Mouse (Mus musculus) right cerebral cortex, postnatal 25 days (tissue): ENCODE measurements at regions not wholly inside any gene's neighbourhood (a gene's known extent, or its start where the extent isn't known, plus 50 kb on each side); places are given as distances from the start of the nearest gene placed in this dataset.

Source experiments
- DNase-seq: peaks from one replicate; pipeline ENCODE4 v3.0.0; 2022

GRCm38 (mm10) chr1:137703882-137704281 lies 471.6 kb downstream of the Ptprc start:
- DNase-seq, result no peak

- DNase-seq, result no peak
Observed at GRCm38 (mm10) chr1:137698876-137699275, 476.6 kb downstream of the Ptprc start.

GRCm38 (mm10) chr1:137697289-137697688 lies 478.2 kb downstream of the Ptprc start:
- no peak for DNase-seq

DNA sequence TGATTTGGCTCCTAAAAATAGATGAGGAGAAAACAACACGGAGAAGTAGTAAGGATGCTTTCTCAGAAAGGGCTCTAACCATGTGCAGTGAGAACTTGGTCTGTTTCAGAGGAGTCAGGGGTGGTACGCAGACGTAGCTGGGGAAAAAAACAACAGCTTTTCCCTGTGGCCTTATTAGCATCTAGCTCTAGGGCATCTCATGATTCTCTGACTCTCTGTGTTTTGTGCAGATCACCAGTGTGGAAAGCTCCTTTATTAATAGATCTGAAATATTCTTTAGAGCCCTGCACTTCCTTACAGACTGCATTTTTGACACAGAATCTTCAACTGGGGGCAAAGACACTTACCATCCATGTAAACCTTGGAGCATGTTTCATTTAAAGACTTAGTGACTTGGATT lies 478.7 kb downstream of the Ptprc start:
- DNase-seq, result no peak

DNA sequence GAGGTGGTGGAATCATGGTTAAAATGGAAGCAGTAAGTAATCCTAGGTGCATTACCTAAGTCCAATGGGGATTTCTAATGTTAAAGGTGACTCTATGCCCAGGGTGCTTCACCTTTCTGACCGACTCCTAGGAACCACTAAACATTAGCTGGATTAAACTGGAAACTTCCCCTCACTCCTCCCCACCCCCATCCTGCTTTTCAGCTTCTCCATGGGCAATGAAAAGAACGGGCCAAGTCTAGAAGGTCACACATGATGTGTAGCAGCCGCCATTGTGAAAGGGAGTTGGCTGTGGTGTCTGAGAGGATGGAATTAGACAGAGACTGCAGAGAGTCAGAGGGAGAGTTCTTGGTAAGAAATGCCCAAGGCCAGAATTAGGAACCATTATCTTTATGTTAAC lies 479.8 kb downstream of the Ptprc start:
- DNase-seq, result no peak

- no peak for DNase-seq
Observed at GRCm38 (mm10) chr1:137692525-137692924, 483.0 kb downstream of the Ptprc start.

DNA sequence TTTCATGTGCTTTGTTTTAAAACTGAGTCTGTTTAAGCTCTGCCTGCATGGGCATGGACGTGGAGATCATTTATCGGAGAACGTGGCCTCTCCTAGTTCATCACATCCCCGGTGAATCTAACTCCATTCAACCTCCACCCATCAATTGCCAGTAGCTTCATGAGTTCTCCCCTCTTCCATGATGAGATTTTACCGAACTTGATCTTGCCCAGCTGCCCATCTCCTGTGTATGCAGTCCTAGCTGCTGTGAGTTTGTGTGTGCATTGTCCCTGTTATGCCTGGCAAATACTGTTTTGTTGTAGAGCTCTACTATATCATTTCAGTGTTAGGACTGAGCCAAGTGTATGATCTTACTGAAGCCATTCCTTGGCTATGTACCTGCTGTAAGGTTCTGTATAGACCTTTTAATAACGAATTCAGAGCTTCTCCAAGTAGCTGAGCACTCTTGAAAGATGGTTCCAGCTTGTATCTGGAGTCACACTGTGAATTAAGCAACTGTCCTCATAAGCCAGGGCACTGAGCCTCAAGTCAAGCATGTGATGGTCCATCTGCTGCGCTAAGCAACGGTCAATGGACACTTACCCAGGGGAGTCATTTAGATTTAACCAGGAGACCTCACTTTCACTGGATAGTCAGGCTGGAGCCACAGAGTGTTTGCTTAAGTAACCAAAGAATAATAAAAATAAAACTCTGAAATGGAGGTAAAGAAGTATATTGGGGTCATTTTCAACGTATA lies 484.5 kb downstream of the Ptprc start:
- DNase-seq, result no peak

DNA sequence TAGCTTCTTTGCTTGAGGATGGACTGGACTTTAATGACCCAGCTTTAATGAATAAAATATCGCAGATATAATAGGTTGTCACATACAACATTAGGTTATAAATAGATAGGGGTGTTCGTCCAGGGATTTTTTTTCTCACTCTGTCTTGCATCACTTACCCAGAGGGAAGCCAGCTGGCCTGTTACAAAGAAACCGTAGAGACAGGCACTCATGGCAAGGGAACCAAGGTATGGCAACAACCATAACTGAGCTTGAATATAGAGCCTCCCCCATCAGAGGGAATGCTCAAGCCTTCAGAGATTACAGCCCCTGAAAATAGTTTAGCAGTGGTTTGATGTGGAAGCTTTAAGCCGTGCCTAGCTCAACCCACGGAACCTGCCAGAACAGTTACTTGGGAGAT lies 504.9 kb downstream of the Ptprc start:
- no peak for DNase-seq

DNA sequence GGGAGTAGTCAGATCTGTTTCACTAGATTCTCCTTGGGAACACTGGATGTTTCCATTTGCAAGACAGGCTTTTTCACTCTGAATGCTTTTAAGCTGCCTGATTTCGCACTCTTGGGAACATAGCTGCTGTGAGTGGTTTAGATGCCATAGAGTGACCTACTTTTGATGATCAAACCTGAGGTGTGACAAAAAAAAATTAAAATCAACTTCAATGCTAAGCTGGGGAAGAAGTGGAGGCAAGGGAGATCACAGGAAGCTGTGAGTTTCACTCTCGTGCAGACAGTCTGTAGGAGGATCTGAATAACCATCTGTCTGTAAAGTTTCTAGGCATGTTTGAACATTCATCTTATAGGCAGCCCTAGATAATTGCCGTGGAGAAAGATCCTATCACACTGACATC lies 505.7 kb downstream of the Ptprc start:
- DNase-seq, result no peak

DNA sequence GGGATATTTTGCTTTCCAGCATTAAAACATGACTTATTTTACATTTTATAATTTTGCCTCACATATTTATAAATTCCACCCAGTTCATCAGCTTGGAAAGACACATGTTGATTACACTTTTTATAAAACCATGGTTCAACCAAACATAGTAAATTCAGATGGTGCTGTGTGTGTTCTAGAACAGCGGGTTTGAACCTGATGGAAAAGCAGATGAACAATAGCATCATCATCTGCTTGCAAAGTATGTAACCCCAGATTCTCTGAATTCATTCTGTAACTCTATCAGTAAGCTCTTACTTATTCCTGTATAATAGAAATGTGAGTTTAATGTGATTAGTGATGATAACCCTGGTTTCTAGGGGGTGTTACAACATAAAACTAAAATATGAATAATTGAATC lies 517.4 kb downstream of the Ptprc start:
- no peak for DNase-seq

DNA sequence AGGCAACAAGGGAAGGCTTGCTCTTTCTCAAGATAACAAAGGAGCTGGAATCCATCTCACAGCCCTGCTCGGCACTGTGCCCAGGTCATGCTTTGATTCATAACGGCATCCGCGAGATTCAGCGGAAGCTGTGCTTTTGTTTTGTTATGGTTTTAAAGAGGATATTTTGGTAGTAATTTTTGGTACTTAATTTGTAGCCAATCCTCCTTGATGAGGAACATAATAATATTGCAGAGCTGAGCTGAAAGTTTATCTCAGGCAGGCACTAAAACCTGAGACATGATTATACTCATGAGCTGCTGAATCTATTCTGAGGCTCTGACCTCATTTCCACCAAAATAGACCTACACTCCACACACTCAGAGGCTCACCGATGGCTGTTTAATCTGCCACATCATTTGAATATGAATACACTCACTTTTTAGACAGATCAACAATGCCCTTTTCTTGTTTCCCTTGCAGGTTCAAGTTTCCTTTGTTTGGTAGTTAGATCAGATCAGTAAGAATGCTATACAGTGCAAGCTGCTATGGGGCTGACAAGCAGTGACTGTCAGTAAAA lies 518.5 kb downstream of the Ptprc start:
- DNase-seq, result no peak

- DNase-seq, result no peak
Observed at GRCm38 (mm10) chr1:137654171-137654570, 521.3 kb downstream of the Ptprc start.

GRCm38 (mm10) chr1:137653495-137653894 lies 522.0 kb downstream of the Ptprc start:
- no peak for DNase-seq

DNA sequence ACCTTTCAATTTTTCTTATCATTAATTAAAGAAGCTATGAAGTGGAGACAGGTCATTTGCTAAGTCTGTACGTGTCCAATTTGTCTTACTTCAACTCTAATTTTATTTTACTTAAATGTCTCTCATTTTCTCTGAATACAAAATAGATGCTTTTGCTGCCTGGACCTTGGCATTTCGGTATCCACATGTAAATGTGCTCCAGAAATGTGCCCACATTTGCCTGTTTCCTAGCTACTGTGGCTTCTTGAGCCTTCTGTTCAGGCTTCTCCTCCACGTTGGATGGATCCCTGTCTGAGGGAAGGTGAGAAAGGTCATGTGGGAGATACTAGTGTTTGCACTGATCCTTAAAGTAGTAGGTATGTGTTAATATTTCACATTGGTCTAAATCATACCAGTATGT lies 524.9 kb downstream of the Ptprc start:
- DNase-seq, result no peak

DNA sequence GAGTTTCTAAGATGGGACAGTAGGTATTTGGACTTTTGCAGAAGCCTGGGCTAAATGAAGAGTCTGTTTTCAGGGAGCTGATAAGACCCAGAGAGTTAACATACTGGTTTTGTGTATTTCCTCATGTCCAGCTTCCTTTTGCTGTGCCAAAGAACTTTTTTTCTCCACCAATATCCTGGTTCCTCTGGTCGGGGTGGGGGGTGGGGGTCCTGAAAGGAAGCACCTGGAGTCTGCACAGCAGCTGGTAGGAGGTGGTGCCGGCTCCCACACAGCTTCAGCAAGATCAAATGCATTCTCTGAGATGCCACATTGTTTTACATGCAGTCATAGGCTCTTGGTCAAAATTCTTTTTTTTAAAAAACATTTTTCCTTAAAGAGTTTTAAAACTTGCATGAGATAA lies 525.4 kb downstream of the Ptprc start:
- DNase-seq, result no peak

DNA sequence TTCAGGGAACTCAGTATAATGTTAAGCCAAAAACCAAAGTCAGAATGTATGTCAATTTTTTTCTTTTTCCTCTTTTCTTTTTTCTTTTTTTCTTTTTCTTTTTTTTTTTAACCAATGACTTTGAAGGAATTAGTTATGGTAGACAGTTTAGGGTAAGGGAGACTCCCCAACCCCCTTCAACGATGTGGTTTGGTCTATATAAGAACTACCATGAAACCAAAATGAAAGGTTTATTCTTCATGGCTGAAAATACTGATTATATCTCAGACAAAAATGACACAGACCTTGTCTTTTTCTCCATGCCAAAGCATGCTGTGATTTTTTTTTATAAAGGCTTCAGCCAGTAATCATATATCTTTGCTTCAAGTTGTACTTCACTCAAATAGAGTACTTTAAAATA lies 526.7 kb downstream of the Ptprc start:
- no peak for DNase-seq

DNA sequence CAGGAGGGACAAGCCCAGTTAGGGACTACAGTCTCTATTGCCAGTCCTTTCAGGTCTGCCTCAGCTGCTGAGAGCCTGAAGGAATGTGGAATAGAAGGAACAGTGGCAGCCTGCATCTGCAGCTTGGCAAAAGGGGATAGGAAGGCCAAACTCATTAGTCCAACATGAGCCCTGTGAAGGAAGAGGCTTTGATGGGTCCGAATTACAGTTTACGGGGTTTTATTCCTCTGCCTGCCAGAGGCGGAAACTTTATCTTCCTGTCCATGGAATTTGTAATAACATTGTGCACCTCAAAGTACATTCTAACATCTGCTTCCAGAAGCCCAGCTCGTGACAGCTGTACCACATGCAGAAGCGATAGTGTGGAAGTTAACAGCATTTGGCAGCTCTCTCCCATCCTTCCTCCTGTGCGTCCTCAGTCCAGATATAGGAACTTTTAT lies 530.9 kb downstream of the Ptprc start:
- no peak for DNase-seq

GRCm38 (mm10) chr1:137643508-137643907 lies 532.0 kb downstream of the Ptprc start:
- DNase-seq, result no peak

GRCm38 (mm10) chr1:137640848-137641247 lies 534.7 kb downstream of the Ptprc start:
- DNase-seq, result no peak

GRCm38 (mm10) chr1:137636947-137637346 lies 538.6 kb downstream of the Ptprc start:
- no peak for DNase-seq

DNA sequence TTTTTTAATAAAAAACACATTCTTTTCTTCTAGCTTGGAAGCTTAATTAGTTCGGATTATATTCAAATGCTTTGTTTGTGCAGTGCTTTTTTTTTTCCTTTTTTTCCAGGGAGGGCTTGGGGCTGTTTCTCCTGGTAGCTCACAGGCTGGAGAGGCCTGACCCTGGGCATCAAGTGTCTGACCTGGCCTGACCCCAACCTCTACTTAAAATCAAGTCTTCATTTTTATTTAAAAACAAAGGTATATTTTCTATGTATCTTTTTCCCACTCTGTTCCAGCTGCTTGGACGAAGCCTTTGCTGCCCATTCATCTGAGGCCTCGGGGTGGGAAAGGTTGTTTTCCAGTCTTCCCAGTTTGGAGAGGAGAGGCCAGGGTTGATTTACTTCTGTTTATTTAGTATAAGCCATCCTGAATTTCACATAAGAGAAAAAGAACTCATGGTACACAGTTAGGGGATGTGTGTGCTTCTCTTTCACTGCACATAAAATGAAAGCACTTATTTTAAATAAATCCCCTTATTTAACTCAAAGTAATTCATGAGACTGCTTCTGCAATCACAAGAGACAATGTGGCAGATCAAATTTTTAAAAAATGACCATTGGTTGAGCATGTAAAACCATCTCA lies 539.1 kb downstream of the Ptprc start:
- DNase-seq, result no peak

DNA sequence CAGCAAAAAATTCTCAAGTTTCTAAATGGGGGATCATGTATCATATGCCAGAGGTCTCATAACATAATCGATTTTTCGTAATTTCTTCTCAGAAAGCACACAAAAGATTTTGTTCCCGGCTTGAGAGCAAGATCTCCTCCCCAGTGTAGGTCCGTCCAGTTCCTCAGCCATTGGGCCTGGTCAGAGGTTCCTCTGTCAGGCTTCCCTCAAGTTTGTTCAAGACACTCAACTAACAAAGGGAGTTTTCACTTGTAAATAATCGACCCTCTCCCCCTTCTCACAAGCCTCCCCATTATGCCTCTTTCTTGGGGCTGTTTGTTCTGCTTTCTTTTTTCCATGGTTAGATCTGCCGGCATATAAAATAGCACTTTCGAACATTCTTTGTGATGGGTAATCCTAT lies 539.7 kb downstream of the Ptprc start:
- no peak for DNase-seq

GRCm38 (mm10) chr1:137631546-137631945 lies 544.0 kb downstream of the Ptprc start:
- DNase-seq, result no peak

DNA sequence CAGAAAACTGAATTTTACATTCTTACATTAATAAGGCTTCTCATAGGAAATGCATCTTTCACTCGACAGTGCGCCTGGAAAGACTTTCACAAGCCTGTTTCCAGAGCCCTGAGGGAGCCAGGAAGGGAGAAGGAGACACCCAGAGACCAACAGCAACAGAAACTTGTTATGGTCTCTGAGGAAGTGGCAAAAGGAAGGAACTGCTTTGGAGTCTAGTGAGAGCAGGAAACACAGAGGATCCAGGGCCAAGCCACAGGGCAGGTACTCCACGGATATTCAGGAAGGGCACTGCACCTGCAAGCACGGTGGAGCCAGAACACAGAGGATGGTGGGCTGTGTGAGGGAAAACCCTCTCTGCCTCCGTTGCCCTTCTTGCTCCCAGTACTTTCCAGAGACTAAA lies 554.8 kb downstream of the Ptprc start:
- no peak for DNase-seq

DNA sequence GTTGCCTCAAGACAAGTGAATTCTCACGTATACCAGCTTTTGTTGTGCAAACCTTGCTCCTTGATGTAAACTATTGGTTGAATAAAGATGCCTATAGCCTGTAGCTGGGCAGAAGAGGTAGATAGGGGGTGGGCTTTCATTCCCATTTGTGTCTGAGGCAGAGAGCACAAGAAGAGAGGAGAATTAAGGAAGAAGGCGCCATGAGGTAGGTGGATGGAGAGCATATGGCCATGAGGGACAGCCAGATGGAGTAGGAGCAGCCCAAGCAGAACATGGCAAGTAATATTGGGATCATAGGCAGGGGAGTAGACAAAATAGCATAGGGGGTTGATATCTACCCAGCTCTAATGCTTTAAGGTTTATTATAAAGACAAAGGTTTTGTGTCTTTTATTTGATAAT lies 557.3 kb downstream of the Ptprc start:
- no peak for DNase-seq
